Mouse (Mus musculus) hindbrain, embryonic 10.5 days (tissue): ENCODE measurements around the gene Ttll9. TPM values are rescaled to one million over a fixed set of nuclear protein-coding genes. Genes with fewer than 3 reads are reported as not detected.

ENCODE experiments used
- DNase-seq: peaks from one replicate; pipeline ENCODE4 v3.0.0-alpha.2; 2017; ENCODE audit warnings: low spot score
- H3K27ac ChIP-seq: fragments of 300-500 bp; sonication (generic); 2 replicates; pipeline ENCODE4 v1.5.1; 2016; ENCODE audit warnings: mild to moderate bottlenecking, moderate library complexity
- H3K27me3 ChIP-seq: fragments of 300-500 bp; sonication (generic); 2 replicates; pipeline ENCODE4 v1.6.1; 2016; ENCODE audit warnings: mild to moderate bottlenecking; ENCODE audit not compliant: poor library complexity, insufficient read depth, severe bottlenecking
- H3K36me3 ChIP-seq: fragments of 300-500 bp; sonication (generic); 2 replicates; pipeline ENCODE4 v1.6.1; 2016; ENCODE audit warnings: mild to moderate bottlenecking, moderate library complexity
- H3K4me1 ChIP-seq: fragments of 300-500 bp; sonication (generic); replicated peaks from 2 replicates; pipeline ENCODE4 v1.6.1; 2016; ENCODE audit warnings: mild to moderate bottlenecking
- H3K4me3 ChIP-seq: fragments of 300-500 bp; sonication (generic); 2 replicates; pipeline ENCODE4 v1.5.1; 2016; ENCODE audit warnings: mild to moderate bottlenecking, moderate library complexity
- H3K9me3 ChIP-seq: fragments of 300-500 bp; sonication (generic); 2 replicates; pipeline ENCODE4 v1.6.1; 2016; ENCODE audit warnings: mild to moderate bottlenecking, moderate library complexity
- WGBS: fragments of 180-500 bp; shearing (Covaris S2); methylation state at CpG from one replicate; pipeline ENCODE4 v1.1.7; 2016; 5-methylcytosine and 5-hydroxymethylcytosine counted together
- polyA plus RNA-seq: library from polyadenylated mRNA; unstranded; fragments of >200 nt; fragmentation: Nextera tagmentation; extraction: Ambion mirVana; gene quantifications from 2 replicates; pipeline ENCODE4 v1.2.1, GENCODE M21; 2016

Gene Ttll9
- polyA plus RNA-seq, 1 experiment from 2014 or later = 1.9 TPM

DNA sequence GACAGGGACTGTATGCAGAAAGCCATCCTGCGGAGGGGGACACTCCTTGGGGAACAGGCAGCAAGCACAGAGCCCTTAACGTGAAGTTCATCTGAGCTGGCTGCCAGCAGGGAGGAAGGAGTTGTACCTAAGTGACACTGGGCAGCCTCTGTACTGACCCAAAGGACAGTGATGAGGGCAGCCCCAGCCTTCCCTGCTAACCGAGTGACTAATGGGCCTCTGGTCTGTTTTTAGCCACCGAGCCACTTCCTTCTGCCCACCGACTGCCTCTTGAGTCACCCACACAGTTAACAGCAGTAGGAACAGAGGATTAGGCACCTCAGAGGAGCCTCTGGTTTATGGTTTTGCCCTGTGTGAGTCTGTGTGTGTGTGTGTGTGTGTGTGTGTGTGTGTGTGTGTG lies 34.9 kb upstream of the Ttll9 start:
- no peak for DNase-seq
- H3K27me3 ChIP-seq = peaks cover 11% of the 10 kb centered on the region; the same call in 1 of the 2 replicates
- H3K4me3 ChIP-seq = no peak overlapping the region
- no peaks in the 10 kb centered on the region for H3K36me3 ChIP-seq
- H3K27ac ChIP-seq = peak overlapping the region; percentile 62
- 70% methylated on average over 5 of the region's 5 CpGs for WGBS
- H3K9me3 ChIP-seq = no peaks in the 10 kb centered on the region
- peaks cover 76% of the 10 kb centered on the region for H3K4me1 ChIP-seq

DNA sequence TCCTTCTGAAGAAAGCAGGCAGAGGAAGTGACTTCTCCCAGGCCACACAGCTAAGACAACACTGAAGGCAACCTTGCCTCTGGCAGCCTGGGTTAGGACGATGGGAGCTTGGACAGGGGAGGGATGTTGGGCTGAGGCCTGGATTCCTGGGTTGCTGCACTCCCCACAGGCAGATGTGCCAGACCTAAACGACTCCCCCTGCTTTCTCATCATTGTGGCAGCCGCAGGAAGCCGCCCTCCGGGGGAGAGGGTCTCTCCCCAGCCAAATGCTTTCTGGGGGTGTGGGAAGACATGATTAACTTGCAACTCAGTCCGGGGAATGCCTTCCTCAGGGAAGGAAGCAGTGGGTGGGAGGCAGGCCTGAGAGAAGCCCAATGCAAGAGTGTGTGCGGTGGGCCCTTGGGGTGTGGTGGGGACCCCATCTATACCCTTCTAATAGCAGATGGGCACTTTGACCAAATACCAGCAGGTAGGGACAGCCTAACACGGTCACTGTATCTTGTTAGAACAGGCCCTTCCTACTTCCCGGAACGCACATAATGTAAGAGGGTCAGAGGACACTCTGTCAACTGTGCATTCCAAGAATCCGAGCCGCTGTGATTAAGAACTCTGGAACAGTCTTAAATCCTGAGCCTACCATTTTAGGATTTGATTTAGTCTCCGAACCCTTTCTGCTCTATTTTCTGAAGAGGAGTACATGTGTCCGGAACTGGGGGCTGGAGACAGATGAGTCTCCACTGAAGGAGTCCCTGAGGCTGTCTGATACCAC lies 33.9 kb upstream of the Ttll9 start:
- Histone ChIP-seq H3K9me3 (no peaks in the 10 kb centered on the region), H3K27ac (0 out of 2 replicates have a peak overlapping the region, but pooled peaks have one; percentile 31), H3K36me3 (no peaks in the 10 kb centered on the region), H3K27me3 (peaks cover 21% of the 10 kb centered on the region; the same call in 1 of the 2 replicates), H3K4me1 (peaks cover 73% of the 10 kb centered on the region), H3K4me3 (no peak overlapping the region)
- no peak for DNase-seq
- WGBS = 47% methylated on average over 14 of the region's 14 CpGs

GRCm38 (mm10) chr2:152928988-152929370 lies 33.3 kb upstream of the Ttll9 start:
- Histone ChIP-seq H3K27ac (no peak overlapping the region; the same call in 1 of the 2 replicates), H3K27me3 (peaks cover 24% of the 10 kb centered on the region; the same call in 1 of the 2 replicates), H3K36me3 (no peaks in the 10 kb centered on the region), H3K4me3 (no peak overlapping the region), H3K9me3 (no peaks in the 10 kb centered on the region), H3K4me1 (peaks cover 70% of the 10 kb centered on the region)
- 76% methylated on average over 3 of the region's 3 CpGs for WGBS
- DNase-seq = no peak

DNA sequence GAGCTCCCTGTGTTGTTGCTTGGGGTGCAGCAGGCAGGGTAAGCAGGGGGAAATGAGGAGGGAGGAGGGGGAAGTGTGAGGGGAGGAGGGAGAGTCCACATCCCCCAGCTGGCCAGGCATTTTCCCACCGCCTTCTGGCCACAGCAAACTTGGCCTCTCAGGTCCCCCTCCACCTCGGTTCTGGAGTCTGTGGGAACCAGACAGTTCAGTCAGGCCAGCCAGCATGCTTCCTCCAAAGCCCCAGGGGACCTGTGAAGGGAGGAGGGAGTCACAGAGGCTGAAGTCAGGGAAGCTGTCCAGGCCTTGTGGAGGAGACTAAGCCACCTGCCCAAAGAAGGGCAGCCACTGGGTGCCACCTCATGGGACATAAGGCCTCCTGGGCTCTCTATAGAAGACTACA lies 32.0 kb upstream of the Ttll9 start:
- H3K27ac ChIP-seq = peak overlapping the region; percentile 60

GRCm38 (mm10) chr2:152931456-152932160 lies 30.7 kb upstream of the Ttll9 start:
- 79% methylated on average over 12 of the region's 12 CpGs for WGBS
- Histone ChIP-seq H3K36me3 (no peaks in the 10 kb centered on the region), H3K9me3 (no peaks in the 10 kb centered on the region), H3K4me1 (peaks cover 44% of the 10 kb centered on the region), H3K27ac (peak overlapping the region; percentile 59; the same call in 1 of the 2 replicates), H3K27me3 (peaks cover 39% of the 10 kb centered on the region), H3K4me3 (no peak overlapping the region)
- no peak for DNase-seq

More for the DNA sequence above, 32.0 kb upstream of the Ttll9 start:
- Histone ChIP-seq H3K4me1 (peaks cover 57% of the 10 kb centered on the region), H3K4me3 (no peak overlapping the region), H3K36me3 (no peaks in the 10 kb centered on the region), H3K9me3 (no peaks in the 10 kb centered on the region), H3K27me3 (peaks cover 26% of the 10 kb centered on the region)
- WGBS = 40% methylated on average over 2 of the region's 2 CpGs
- DNase-seq = no peak

DNA sequence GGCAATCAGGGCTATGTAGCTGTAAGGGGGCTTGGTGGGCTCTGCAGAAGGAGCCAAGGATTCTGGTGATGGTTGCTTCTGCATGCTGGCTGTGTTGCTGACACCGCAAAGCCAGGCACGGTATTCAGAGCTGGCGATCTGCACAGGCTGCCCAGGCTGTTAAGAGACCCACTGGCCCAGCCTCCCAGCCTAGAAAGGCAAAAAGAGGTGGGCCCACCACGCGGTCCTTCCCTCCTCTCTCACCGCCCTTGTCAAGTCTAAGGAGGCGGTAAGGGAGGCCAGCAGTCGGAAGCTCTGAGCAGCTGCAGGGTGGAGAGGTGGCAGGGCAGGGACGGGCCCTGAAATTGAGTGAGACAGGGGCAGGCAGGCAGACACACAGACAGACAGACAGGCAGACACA lies 29.2 kb upstream of the Ttll9 start, which contains the start of gene Foxs1:
Gene Foxs1, minus strand, starts transcription at position 161 of the 400 bp plus-strand sequence.
- H3K4me1 ChIP-seq = peaks cover 34% of the 10 kb centered on the region
- H3K27ac ChIP-seq = peak within 1 kb of the TSS; percentile 59
- H3K4me3 ChIP-seq = no peak within 1 kb of the TSS
- WGBS = 43% methylated on average over 9 of the region's 9 CpGs
- peaks cover 40% of the 10 kb centered on the region for H3K27me3 ChIP-seq
- no peaks in the 10 kb centered on the region for H3K9me3 ChIP-seq
- no peak for DNase-seq
- H3K36me3 ChIP-seq = no peaks in the 10 kb centered on the region

- peaks cover 45% of the 10 kb centered on the region for H3K27me3 ChIP-seq
- no peaks in the 10 kb centered on the region for H3K36me3 ChIP-seq
- H3K9me3 ChIP-seq = no peaks in the 10 kb centered on the region
- DNase-seq = peak; percentile 70
- H3K4me1 ChIP-seq = peaks cover 28% of the 10 kb centered on the region
- no peak overlapping the region for H3K4me3 ChIP-seq
- no peak overlapping the region for H3K27ac ChIP-seq
- WGBS = 36% methylated on average over 5 of the region's 5 CpGs
Measured at GRCm38 (mm10) chr2:152933614-152934013, 28.7 kb upstream of the Ttll9 start.

- WGBS = 18% methylated on average over 4 of the region's 4 CpGs
- Histone ChIP-seq H3K27me3 (peaks cover 83% of the 10 kb centered on the region), H3K4me3 (no peak overlapping the region), H3K4me1 (peaks cover 24% of the 10 kb centered on the region), H3K27ac (no peak overlapping the region), H3K9me3 (no peaks in the 10 kb centered on the region), H3K36me3 (no peaks in the 10 kb centered on the region)
- DNase-seq = peak; percentile 61
Measured at GRCm38 (mm10) chr2:152939846-152940245, 22.4 kb upstream of the Ttll9 start.

DNA sequence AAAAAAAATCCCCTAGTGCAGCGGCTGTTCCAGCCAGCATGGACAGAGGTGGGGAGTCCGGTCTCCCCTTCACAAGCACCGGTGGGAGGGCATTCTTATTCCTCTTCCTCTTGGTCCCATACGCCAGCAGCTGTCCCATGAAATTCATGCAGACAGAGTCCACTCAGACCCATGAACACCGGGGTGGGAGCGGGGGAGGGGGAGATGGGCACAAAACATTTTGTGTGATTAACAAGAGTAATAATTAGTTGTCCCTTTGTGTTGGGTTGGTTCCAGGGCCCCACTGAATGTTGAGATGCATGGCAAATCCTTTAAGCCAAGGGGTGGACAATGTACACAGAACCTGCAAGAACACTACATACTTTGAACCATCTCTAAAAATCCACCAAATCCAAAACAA lies 21.2 kb upstream of the Ttll9 start:
- H3K4me1 ChIP-seq = peaks cover 24% of the 10 kb centered on the region
- H3K36me3 ChIP-seq = no peaks in the 10 kb centered on the region
- peaks cover 85% of the 10 kb centered on the region for H3K27me3 ChIP-seq
- WGBS = 82% methylated on average over 6 of the region's 6 CpGs
- DNase-seq = no peak
- no peak overlapping the region for H3K4me3 ChIP-seq
- no peaks in the 10 kb centered on the region for H3K9me3 ChIP-seq
- H3K27ac ChIP-seq = no peak overlapping the region

DNA sequence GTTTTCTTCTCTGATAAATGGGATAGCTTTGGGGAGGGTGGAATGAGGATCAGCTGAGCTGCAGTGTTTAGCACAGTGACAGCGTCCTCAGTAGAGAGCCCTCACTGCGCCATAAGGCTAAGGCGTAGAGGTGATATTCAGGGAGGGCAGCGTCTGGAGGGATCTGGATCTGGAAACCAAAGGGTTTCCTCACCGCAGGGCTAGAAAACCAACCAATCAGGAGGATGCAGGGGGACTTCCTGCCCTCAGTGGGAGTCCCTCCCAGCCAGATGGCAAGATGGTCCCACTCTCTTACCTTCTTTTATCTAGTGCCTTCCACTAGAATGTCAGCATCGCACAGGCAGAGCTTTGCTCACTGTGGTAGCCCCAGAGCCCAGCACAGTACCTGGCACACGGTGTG lies 20.5 kb upstream of the Ttll9 start:
- H3K27ac ChIP-seq = no peak overlapping the region
- no peaks in the 10 kb centered on the region for H3K9me3 ChIP-seq
- DNase-seq = peak; percentile 6
- no peaks in the 10 kb centered on the region for H3K36me3 ChIP-seq
- peaks cover 24% of the 10 kb centered on the region for H3K4me1 ChIP-seq
- no peak overlapping the region for H3K4me3 ChIP-seq
- 33% methylated on average over 7 of the region's 7 CpGs for WGBS
- peaks cover 87% of the 10 kb centered on the region for H3K27me3 ChIP-seq

DNA sequence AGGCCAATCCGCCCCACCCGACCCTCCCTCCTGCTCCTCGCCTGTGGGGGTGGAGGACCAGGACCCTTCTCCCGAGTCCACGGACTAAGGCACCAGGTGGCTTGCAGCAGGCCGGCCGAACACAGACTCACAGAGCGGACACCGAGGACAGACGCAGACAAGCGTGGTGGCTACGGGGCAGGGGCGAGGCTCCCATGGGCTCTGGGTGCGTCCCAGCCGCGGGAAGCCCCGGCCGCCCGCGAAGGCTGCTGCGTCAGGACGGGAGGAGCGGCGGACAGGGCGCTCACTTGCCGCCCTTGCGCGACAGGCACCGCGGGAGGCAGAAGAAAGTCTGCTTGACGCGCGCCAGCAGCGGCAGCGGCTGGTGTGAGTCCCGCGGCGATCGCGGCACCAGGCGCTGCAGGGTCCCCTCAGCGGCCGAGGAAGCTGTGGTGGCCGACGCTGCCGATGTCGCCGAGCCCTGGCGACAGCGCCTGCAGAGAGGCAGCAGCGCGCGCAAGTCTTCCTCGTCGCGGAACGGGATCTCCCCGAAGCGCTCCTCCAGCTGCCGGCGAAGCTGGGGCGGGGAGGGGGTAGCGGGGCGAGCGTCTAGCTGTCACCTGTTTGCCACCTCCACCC lies 19.3 kb upstream of the Ttll9 start:
- Histone ChIP-seq H3K4me1 (peaks cover 24% of the 10 kb centered on the region), H3K36me3 (no peaks in the 10 kb centered on the region), H3K4me3 (peak overlapping the region; percentile 61), H3K27me3 (peaks cover 99% of the 10 kb centered on the region), H3K27ac (peak overlapping the region; percentile 66), H3K9me3 (no peaks in the 10 kb centered on the region)
- peak; percentile 47 for DNase-seq
- under 1% methylated on average over 64 of the region's 65 CpGs for WGBS

DNA sequence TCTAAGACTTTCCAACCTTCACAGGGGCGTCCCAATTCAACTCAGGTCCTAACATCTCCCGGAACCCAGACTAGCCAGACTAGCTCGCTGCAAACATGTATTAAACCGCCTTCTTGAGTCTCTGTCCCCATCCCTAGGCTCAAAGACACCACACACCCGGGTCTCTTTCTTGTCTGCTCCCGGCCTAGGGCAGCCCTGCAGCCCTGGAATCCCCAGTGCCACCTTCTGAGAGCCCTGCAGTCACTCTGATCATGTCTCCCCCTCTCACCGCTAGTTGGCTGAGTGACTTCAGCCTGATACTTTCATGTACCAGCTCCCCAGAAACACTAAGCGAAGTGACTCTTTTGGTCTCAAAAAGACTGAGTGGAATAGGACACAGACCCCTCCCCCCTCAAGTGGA lies 18.7 kb upstream of the Ttll9 start:
- DNase-seq = peak; percentile 18
- 6% methylated on average over 8 of the region's 8 CpGs for WGBS
- no peak overlapping the region; the same call in 1 of the 2 replicates for H3K27ac ChIP-seq
- H3K27me3 ChIP-seq = peaks cover 99% of the 10 kb centered on the region
- no peaks in the 10 kb centered on the region for H3K9me3 ChIP-seq
- H3K36me3 ChIP-seq = no peaks in the 10 kb centered on the region
- peaks cover 24% of the 10 kb centered on the region for H3K4me1 ChIP-seq
- H3K4me3 ChIP-seq = peak overlapping the region; percentile 61
